Mouse (Mus musculus) intestine, embryonic 14.5 days (tissue): ENCODE data around the gene Brdt. TPM values are rescaled to one million over a fixed set of nuclear protein-coding genes. Genes with fewer than 3 reads are reported as not detected.

Source experiments
- ATAC-seq: fragments of 200-750 bp; cut with Nextera tagmentation; replicated peaks from 2 replicates; pipeline ENCODE4 v1.8.0; 2017; ENCODE audit warnings: low read depth, moderate number of reproducible peaks, moderate TSS enrichment, moderate library complexity; ENCODE audit not compliant: low FRiP score, low TSS enrichment
- DNase-seq: peaks from one replicate; pipeline ENCODE4 v3.0.0-alpha.2; 2018; ENCODE audit warnings: low spot score
- H3K27ac ChIP-seq: fragments of 300-500 bp; sonication (generic); 2 replicates; pipeline ENCODE4 v1.5.1; 2014; ENCODE audit warnings: low read depth, mild to moderate bottlenecking, control low read depth
- H3K27me3 ChIP-seq: fragments of 300-500 bp; sonication (generic); replicated peaks from 2 replicates; pipeline ENCODE4 v1.6.1; 2014; ENCODE audit warnings: low read length, control low read depth; ENCODE audit not compliant: control insufficient read depth, insufficient read depth
- H3K36me3 ChIP-seq: fragments of 300-500 bp; sonication (generic); 2 replicates; pipeline ENCODE4 v1.6.1; 2014; ENCODE audit warnings: low read length, control low read depth; ENCODE audit not compliant: control insufficient read depth, insufficient read depth
- H3K4me1 ChIP-seq: fragments of 300-500 bp; sonication (generic); replicated peaks from 2 replicates; pipeline ENCODE4 v1.6.1; 2014; ENCODE audit warnings: low read length, control low read depth, mixed read lengths; ENCODE audit not compliant: control insufficient read depth, insufficient read depth
- H3K4me2 ChIP-seq: fragments of 300-500 bp; sonication (generic); 2 replicates; pipeline ENCODE4 v1.6.1; 2014; ENCODE audit warnings: low read length
- H3K4me3 ChIP-seq: fragments of 300-500 bp; sonication (generic); 2 replicates; pipeline ENCODE4 v1.5.1; 2014; ENCODE audit warnings: low read depth, low read length, control low read depth, mixed read lengths
- H3K9ac ChIP-seq: fragments of 300-500 bp; sonication (generic); 2 replicates; pipeline ENCODE4 v1.6.1; 2014; ENCODE audit warnings: mild to moderate bottlenecking, low read length
- H3K9me3 ChIP-seq: fragments of 300-500 bp; sonication (generic); 2 replicates; pipeline ENCODE4 v1.6.1; 2016; ENCODE audit warnings: low read length, control low read depth; ENCODE audit not compliant: control insufficient read depth
- WGBS: fragments of 180-500 bp; shearing (Covaris S2); extraction: QIAGEN DNeasy Blood & Tissue Kit; methylation state at CpG from one replicate; pipeline ENCODE4 v1.1.7; 2014; 5-methylcytosine and 5-hydroxymethylcytosine counted together
- polyA plus RNA-seq: library from polyadenylated mRNA; unstranded; fragments of >200 nt; fragmentation: Nextera tagmentation; extraction: Ambion mirVana; gene quantifications from 2 replicates; pipeline ENCODE4 v1.2.1, GENCODE M21; 2014

The Brdt gene
- polyA plus RNA-seq, 1 experiment from 2014 or later: 1.7 TPM

GRCm38 (mm10) chr5:107289986-107290385 lies 41.0 kb upstream of the Brdt start:
- 35% methylated on average over 8 of the region's 8 CpGs for WGBS
- no peak overlapping the region for H3K9ac ChIP-seq
- no peak for DNase-seq

GRCm38 (mm10) chr5:107294041-107294440 lies 36.9 kb upstream of the Brdt start:
- peaks cover 18% of the 10 kb centered on the region for H3K4me1 ChIP-seq
- no peak overlapping the region for H3K27ac ChIP-seq
- H3K9me3 ChIP-seq: no peaks in the 10 kb centered on the region
- H3K36me3 ChIP-seq: no peaks in the 10 kb centered on the region
- H3K9ac ChIP-seq: no peak overlapping the region
- WGBS: 89% methylated on average over 4 of the region's 4 CpGs
- no peak overlapping the region for H3K4me3 ChIP-seq
- ATAC-seq: no peak
- H3K4me2 ChIP-seq: no peak overlapping the region
- no peak for DNase-seq
- no peaks in the 10 kb centered on the region for H3K27me3 ChIP-seq

More at GRCm38 (mm10) chr5:107289986-107290385, 41.0 kb upstream of the Brdt start:
- Histone ChIP-seq H3K4me2 (peak overlapping the region; percentile 51), H3K36me3 (no peaks in the 10 kb centered on the region), H3K4me3 (peak overlapping the region; percentile 79; the same call in 1 of the 2 replicates), H3K9me3 (no peaks in the 10 kb centered on the region), H3K4me1 (peaks cover 16% of the 10 kb centered on the region), H3K27ac (peak overlapping the region; percentile 86; the same call in 1 of the 2 replicates), H3K27me3 (no peaks in the 10 kb centered on the region)
- no peak for ATAC-seq

DNA sequence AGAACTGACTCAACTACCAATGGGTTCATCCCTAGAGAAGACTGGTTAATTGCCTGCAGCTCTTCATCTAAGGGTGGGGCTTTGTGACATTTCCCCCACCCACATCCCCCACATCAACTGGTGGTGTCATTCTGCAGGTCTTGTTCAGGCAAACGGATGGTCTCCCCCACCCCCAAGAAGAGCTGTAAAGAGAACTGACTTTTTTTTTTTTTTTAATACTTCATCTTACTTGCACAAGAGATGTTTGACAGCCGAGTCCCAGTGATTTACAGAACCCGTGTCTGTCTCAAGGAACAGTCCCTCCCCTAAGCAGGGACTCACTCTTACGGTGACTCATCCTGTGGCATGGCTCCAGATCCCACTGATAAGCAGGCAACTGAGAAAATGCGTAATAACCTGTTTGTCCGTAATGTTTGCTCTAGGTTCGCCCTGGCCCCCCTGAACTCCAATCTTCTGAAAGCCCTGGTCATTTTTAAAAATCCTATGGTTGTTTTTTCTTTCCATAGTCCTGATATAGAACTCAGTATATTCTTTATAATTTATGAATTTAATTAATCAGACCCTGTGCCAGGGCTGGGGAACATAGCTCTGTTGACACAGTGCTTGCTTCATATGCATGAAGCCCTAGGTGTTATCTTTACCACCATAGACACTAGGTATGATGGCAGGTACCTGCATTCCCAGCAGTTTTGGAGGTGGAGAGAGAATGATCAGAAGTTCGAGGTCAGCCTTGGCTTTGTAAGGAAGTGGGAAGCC lies 35.7 kb upstream of the Brdt start:
- Histone ChIP-seq H3K27ac (no peak overlapping the region), H3K4me1 (peaks cover 17% of the 10 kb centered on the region), H3K9me3 (no peaks in the 10 kb centered on the region), H3K4me3 (no peak overlapping the region), H3K36me3 (no peaks in the 10 kb centered on the region), H3K4me2 (no peak overlapping the region), H3K9ac (no peak overlapping the region), H3K27me3 (no peaks in the 10 kb centered on the region)
- ATAC-seq: peak; percentile 61
- no peak for DNase-seq
- WGBS: 38% methylated on average over 8 of the region's 8 CpGs

- H3K9me3 ChIP-seq: no peaks in the 10 kb centered on the region
- H3K4me3 ChIP-seq: no peak overlapping the region
- DNase-seq (no peak), ATAC-seq (peak; percentile 71)
- peaks cover 13% of the 10 kb centered on the region for H3K4me1 ChIP-seq
- no peaks in the 10 kb centered on the region for H3K36me3 ChIP-seq
- H3K4me2 ChIP-seq: no peak overlapping the region
- WGBS: 72% methylated on average over 16 of the region's 16 CpGs
- H3K27ac ChIP-seq: no peak overlapping the region
- no peak overlapping the region for H3K9ac ChIP-seq
- H3K27me3 ChIP-seq: no peaks in the 10 kb centered on the region
Measured at GRCm38 (mm10) chr5:107295817-107296511, 35.0 kb upstream of the Brdt start.

- H3K4me3 ChIP-seq: no peak overlapping the region
- no peak for DNase-seq
- peaks cover 13% of the 10 kb centered on the region for H3K4me1 ChIP-seq
- H3K36me3 ChIP-seq: no peaks in the 10 kb centered on the region
- 51% methylated on average over 9 of the region's 9 CpGs for WGBS
- no peak overlapping the region for H3K27ac ChIP-seq
- no peaks in the 10 kb centered on the region for H3K9me3 ChIP-seq
- no peaks in the 10 kb centered on the region for H3K27me3 ChIP-seq
- H3K4me2 ChIP-seq: no peak overlapping the region
- H3K9ac ChIP-seq: no peak overlapping the region
- ATAC-seq: no peak
Measured at GRCm38 (mm10) chr5:107296512-107297322, 34.2 kb upstream of the Brdt start.

DNA sequence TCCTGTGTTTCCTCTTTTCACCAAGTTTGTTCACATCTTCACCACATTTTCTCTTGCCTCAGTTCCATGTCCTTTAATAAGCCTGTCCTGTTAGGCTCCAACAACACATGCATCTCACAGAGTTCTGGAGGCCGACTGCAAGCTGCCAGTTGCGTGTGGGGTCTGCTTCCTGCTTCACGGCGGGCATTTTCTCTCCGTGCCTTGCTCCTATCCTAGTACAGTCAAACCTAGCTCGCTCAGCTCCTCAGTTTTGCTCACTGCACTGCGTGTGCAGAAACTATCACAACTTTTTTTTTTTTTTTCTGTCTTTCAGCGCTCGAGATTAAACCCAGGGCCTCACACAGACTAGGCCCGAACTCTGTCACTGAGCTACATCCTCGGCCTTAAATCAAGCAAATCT lies 32.1 kb upstream of the Brdt start:
- no peak overlapping the region for H3K27ac ChIP-seq
- no peaks in the 10 kb centered on the region for H3K27me3 ChIP-seq
- H3K36me3 ChIP-seq: no peaks in the 10 kb centered on the region
- no peaks in the 10 kb centered on the region for H3K9me3 ChIP-seq
- no peak overlapping the region for H3K4me2 ChIP-seq
- no peak overlapping the region for H3K4me3 ChIP-seq
- H3K4me1 ChIP-seq: peaks cover 20% of the 10 kb centered on the region
- WGBS: 52% methylated on average over 11 of the region's 11 CpGs
- DNase-seq: peak; percentile 41
- no peak overlapping the region for H3K9ac ChIP-seq
- ATAC-seq: no peak

DNA sequence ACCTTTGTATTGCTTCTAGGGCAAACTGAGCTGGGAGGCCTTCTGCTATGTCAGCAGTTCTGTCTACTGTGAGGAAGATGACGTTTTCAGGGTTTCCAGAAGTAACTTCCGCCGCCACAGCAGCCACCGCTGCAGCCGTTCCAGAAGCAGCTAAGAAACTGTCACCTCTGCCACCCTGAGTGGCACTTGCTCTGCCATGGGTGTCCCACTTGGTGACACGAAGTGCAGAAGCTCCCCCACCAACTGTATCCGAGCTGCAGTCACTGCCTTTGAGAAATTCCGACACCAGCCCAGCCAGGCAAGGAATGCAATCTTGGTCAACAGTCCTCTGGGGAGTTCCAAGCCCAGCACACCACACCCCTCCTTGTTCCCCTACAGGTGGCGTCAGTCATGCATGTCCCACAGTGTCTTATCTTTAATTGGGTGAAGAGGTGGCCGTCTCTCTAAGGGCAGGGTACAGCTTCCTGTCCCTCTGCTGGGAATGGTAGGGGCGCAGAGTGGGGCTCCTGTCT lies 27.6 kb upstream of the Brdt start:
- DNase-seq (peak; percentile 50), ATAC-seq (peak; percentile 63)
- no peak overlapping the region for H3K27ac ChIP-seq
- no peaks in the 10 kb centered on the region for H3K27me3 ChIP-seq
- peaks cover 22% of the 10 kb centered on the region for H3K4me1 ChIP-seq
- H3K4me2 ChIP-seq: peak overlapping the region; percentile 12; the same call in 1 of the 2 replicates
- WGBS: 51% methylated on average over 11 of the region's 11 CpGs
- no peaks in the 10 kb centered on the region for H3K36me3 ChIP-seq
- no peak overlapping the region for H3K9ac ChIP-seq
- H3K4me3 ChIP-seq: no peak overlapping the region
- no peaks in the 10 kb centered on the region for H3K9me3 ChIP-seq

- Histone ChIP-seq H3K4me3 (no peak overlapping the region), H3K4me2 (no peak overlapping the region), H3K36me3 (no peaks in the 10 kb centered on the region), H3K27me3 (no peaks in the 10 kb centered on the region), H3K9ac (no peak overlapping the region), H3K27ac (no peak overlapping the region), H3K4me1 (peaks cover 26% of the 10 kb centered on the region), H3K9me3 (no peaks in the 10 kb centered on the region)
- no peak for ATAC-seq
- no peak for DNase-seq
- 26% methylated on average over 13 of the region's 13 CpGs for WGBS
Measured at GRCm38 (mm10) chr5:107304117-107304825, 26.7 kb upstream of the Brdt start.
